Mouse (Mus musculus) brain, embryonic 14.5 days (tissue): ENCODE results near the gene Wdr95.

Source experiments
- CTCF ChIP-seq: fragments of 200-500 bp; IDR thresholded peaks from 2 replicates; pipeline ENCODE4 v1.5.1; 2012; ENCODE audit warnings: inconsistent platforms, mild to moderate bottlenecking, moderate library complexity, borderline replicate concordance; ENCODE audit not compliant: insufficient read depth, insufficient read length; ENCODE audit errors: extremely low read depth
- POLR2A ChIP-seq: fragments of 200-500 bp; IDR thresholded peaks from 2 replicates; pipeline ENCODE4 v1.6.1; 2012; ENCODE audit warnings: mild to moderate bottlenecking, inconsistent platforms, borderline replicate concordance; ENCODE audit not compliant: poor library complexity, insufficient read depth, insufficient read length, severe bottlenecking; ENCODE audit errors: extremely low read depth

- no peak for TF ChIP-seq CTCF
- no peak for TF ChIP-seq POLR2A
These were observed 120.5 kb downstream of the Wdr95 start for GRCm38 (mm10) chr5:149648895-149649406.
